Mouse (Mus musculus): ENCODE data around the gene Fdps.

Gene Fdps

DNA sequence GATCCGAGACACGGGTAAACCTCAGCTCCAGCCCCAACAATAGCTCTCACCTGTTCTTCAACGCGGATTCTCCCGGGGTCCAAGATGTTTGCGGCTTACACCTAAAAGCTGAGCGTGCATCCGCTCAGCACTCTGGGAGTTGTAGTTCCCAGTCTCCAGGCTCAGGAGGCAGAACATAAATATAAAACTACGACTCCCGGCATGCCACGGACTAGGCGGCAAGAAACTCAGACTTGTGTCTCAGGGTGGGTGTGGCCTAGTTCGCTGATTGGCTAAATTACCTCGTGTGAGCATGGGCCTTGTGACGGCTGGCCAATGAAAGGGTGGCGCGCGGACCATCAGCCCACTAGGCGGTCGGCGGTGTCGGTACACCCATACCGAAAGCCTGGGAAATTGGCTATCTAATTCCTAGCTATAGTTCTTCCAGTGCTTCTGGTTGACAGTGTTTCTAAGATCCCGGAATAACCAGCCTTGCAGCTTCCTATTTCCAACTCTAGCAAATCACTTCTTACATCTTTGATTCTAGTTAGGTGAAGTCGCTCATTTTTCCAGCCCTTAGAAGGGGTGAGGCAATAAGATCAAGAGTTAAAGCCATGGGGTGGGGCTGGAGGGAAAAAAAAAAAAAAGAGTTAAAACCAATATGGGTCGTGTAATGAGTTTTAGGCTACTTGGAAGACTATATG, at the start of gene Fdps:
Fdps (minus strand) TSS at position 148 of the 683 bp plus-strand sequence.
- peak; percentile 94 for DNase-seq

DNA sequence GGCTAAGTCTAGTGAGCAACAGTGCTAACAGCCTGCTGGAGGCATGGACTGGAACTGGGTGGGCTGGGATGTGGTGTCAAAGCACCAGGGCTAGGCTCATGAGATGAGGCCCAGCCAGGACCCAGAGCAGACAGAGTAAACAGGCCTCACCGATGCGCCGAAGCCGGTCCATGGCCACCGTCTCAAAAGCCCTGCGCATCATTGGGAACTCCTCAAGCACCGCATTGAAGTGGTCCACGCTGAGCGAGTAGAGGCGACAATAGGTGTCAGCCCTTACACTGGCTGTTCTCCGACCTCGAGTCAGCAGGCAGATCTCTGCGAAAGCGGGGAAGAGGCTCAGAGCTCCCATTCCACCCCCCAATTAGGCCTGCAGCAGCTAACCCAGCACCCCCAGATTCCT, 46.8 kb upstream of the Fdps start:
- no peak for DNase-seq

DNA sequence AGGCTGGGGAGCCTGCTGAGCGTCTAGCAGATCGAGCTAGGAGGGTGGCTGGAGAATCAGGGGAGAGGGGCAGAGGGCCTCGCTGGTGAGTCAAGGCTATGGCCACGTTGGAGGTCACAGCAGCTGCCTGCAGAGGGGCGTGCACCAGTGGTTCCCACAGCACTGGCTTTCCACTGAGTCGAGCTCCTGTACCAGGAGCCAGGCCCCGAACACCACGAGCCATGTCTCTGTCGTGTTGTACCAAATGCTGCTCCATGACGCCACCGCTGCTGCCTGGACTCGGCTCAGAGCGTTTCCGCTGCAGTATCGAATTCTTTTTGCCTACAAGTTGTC, 46.2 kb upstream of the Fdps start:
- no peak for DNase-seq

DNA sequence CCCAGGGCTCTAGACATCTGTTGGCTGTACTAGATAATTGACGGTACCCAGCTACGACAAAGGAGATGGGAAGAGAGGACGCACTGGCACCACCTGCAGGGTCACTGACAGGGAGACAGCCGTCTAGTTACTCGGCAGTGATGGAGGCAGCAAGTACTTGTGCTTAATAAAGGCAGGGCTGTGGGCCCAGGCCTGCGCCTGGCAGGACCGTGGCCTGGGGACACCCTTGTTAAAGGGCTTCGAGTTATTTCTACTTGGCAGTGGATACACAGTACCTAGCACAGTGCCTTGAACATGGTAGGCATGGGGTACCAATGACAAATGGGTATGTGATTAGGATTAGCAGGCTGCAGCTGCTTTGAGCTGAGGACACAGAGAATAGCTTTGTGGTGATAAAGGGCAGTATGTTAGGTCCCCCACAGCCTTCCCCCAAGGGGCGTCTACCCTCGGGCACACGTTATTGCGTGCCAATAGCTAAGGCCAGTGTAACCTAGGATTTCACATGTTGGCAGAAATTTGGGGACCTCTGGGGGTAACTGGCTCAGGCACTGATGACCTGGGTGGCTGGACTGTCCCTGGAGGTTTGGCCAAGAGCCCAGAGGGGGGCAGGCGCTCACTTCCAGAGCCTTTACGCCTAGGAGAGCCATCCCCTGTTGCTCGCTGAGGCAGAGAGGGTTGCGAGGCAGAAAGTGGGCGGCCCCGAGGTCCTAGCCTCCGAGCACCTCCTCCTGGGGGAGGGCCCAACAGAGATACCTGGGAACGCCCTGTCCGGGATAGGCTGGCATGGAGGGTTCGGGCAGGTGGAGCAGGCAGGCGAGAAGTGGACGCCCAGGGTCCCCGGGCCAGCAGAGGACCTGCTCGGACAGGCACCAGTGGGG, 45.6 kb upstream of the Fdps start:
- DNase-seq = no peak

DNA sequence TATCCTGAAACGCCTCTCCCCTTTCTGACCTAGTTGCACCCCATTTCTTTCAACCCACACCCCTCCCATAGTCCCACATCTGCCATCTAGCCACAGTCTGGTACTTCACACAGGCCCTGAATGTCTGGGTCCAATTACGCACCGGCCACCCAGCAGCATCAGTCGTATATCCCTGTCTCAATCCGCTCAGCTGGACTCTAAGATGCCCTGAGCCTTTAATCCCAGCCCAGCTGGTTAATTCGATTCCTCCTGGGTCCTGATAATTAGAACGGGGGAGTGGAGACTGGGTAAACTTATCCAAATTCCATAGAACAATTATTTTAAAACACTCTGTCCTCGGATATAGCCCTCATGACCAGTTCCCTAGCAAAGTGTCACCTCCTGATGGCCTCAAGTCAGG, 43.8 kb upstream of the Fdps start:
- DNase-seq = no peak

DNA sequence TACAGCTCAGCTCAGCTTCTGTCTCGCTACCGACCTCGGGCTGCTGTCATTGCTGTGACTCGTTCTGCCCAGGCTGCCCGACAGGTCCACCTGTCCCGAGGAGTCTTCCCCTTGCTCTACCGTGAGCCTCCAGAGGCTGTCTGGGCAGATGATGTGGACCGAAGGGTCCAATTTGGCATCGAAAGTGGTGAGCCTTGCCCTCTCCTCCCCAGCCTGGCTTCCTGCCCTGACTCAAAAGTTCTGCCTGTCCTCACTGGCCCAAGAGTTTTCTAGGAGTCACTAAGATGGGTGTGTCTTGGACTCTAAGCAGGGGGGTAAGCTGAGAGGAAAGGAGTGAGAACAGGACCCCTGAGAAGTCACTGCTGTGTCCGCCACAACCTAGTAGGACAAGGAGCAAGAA, 43.1 kb upstream of the Fdps start:
- no peak for DNase-seq

DNA sequence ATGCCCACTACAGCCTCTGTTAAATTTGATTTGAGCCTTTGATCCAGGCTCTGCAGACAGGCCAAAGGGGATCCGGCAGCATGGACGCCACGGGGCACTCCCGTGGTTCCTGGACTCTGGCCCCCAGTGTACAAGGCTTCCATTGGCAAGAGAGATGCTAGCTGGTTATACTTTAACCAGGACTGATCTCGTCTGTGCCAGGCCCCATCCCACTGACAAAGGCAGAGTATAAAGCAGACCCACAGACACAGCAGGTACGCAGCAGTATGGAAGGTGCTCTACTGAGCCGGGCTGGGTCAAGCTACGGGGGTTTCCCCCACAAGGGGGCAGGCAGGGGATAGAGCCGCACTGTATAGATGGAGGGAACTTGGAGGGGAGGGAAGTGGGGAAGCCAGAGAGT, 34.6 kb upstream of the Fdps start:
- no peak for DNase-seq

DNA sequence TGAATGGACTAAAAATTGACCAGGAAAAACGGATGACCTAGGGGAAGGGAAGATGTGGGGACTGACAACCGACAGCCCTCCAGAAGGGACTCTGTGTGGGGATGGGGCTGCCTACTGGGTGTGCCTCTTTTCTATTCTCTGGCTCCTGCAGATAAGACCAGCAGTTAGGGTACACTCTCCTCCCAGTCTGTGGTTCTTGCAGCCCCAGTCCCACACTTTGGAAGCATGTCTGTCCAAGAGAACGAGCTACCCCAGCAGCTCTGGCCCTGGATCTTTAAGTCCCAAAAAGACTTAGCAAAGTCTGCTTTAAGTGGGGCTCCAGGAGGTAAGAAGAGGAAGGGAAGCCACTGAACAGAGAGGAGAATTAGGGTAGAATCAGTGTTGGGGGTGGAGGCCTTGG, 34.2 kb upstream of the Fdps start, which contains the start of gene Pklr:
Pklr (plus strand) TSS at position 185 of the 400 bp plus-strand sequence.
- DNase-seq = no peak

DNA sequence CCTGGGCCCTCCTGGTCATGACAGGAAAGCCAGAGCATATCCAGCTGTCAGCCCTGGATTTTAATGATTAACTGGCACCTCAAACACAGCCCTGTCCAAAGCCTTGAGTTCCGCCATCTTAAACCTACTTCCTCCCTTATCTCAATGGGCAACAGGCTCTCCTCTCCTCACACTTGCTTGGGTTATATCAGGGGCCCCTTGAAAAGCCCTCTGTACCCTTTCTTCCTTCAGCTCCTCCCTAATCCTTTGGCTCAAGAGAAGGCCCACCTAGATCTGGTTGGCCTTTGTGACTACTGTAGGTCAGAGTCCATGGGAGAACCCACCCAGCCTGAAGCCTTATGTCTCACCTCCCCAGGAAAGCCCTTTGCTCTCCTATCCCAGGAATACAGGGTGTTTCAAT, 32.0 kb upstream of the Fdps start:
- no peak for DNase-seq

DNA sequence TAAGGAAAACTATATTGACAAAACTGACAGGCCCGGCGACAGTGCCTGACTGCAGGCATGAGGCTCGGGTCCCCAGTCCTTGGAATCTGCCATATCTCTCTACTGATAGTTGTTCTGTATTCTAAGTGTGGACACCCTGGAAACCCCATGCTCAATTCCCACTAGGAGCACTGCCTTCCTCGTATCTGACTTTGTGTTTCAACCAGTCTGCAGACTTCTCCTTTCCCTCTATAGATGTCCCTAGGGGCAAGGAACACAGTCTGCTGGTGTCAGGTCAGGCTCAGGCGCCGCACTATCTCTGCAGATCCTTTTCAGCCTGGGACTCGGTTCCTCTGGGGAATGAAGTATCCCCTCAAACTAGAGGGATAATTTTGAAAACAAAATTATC, 31.3 kb upstream of the Fdps start:
- DNase-seq = no peak

DNA sequence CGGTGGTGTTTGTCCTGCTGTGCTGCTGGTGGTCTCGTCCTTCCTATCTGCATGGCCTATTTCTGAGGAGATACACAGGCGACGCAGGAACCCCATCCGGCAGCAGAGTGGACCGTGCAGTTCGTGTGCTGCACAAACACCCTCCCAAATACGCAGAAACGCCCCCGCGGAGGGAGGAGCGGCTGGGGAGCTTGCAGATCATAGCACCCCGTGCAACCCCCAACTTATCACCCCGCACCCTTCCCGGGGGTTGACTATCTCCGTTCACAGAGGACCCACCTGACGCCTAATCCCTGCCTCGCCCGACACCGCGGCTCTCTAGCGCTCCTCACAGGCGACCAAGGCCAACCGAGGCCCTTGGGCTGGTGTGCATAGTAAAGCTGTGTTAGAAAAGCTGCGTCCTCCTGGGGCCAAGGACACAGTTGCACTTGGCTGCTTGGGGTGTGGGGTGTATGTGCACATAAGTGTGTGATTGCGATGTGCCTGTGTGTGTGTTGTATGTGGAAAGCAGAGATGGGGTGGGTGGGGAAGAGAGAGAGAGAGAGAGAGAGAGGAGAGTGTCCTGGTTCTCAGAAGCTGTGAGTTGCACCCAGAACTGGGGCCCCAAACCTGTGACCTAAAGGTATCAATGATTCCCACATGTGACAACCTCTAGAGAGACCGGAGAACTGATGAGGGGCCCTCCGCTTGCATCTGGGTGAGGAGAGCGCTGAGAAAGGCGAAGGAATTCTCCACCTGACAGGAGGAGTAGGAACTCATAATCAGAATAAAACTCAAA, 30.7 kb upstream of the Fdps start:
- peak; percentile 55 for DNase-seq

DNA sequence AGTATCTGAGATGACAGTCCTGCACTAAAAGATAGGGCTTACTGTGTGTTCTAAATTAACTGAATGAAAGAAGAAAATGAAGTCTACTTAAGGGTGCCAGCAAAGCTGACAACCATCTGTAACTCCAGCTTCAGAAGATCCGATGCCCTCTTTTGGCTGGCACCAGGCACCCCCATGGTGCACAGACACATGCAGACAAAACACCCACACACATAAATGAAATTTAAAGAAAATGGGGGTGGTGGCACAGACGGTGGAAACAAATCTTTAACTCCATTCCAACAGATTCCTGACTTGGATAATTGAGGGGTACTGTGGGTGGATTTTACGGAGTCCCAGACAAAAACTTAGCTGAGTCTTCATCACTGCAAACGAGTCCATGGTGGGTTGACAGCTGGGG, 30.1 kb upstream of the Fdps start:
- peak; percentile 42 for DNase-seq

DNA sequence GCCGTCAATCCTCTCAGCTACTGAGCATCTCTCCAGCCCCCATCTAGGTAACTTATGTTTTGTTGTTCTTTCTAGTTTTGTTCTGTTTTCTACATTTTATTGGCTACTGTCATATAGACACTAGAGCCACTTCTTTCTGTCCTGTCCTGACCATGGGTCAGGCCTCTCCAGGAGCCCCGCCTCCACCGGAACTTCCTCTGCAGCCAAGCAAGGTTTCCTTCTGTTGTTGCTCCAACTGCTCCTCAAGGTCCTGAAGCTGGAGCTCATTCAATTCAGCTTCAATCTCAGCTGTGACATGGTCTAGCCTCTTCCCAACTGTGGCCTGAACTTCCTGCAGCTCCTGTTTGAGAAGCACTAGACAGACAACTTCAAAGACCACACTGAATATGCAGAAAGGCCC, 28.1 kb upstream of the Fdps start:
- DNase-seq = no peak

DNA sequence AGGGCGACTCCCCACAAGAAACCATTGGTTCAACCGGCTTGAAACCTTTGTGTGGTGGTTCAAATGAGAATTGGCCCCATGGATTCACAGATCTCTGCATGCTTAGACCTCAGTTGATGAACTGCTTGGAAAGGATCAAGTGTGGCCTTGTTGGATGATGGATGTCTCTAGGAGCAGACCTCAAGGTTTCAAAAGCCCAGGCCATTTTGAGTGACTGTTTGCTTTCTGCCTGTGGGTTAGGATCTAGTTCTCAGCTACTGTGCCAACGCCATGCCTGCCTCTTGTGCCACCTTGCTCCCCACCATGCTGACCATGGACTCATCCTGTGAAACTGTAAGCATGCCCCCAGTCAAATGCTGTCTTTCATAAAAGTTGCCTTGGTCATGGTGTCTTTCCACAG, 24.2 kb upstream of the Fdps start:
- DNase-seq = no peak

DNA sequence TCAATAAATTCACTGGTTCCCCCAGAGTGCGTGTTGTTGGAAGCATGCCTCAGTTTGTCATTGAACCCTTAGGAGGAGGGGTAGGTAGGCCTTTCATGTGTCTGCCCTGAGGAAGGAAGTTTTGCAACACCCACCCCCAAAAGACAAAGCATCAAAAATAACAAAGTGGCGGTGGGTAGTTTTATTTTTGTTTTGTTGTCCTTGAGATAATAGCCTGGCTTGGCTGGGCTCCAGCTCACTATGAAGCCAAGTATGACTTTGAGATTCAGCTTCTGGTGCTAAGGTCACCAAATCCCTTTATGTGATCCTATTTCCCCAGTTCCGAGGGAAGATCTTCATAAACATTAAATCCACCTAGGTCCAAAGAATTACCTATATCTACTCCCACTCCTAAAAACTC, 22.5 kb upstream of the Fdps start:
- DNase-seq = no peak

DNA sequence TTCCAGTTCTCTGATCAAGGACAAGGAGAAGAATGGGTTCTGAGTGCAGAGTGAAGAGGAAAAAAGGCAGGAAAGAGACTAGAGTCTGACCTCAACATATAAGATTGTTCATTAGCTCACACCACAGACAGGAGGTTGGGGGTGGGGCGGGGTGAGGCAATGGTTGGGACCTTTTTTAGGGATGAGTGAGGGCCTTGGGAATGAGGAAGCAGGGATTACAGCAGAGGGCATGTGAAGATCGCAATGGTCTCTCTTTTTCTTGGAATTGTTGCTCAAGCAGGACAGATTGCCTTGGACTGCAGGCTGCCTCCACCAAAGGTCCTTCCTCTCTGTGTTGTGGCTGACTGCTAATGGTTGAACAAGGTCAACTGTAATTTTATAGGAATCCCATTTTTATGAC, 21.6 kb upstream of the Fdps start:
- no peak for DNase-seq

DNA sequence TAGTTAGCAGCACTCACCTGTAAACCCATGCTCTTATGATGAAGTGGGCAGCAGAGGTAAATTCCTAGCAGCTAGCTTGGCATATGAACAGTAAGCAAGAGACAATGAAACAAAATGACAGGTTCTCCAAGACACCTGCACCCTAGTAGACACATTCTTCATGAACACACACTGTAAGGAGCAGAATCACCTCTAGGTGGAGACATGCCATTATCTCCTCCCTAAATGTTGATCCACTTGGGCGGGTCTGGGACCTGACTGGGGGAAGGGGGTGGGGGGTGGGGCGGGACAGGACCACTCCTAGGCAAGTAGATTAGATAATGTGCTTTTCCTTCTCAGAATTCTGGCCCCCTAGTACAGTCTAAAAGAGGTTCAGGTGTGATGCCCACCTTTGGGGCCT, 13.8 kb upstream of the Fdps start:
- DNase-seq = no peak

DNA sequence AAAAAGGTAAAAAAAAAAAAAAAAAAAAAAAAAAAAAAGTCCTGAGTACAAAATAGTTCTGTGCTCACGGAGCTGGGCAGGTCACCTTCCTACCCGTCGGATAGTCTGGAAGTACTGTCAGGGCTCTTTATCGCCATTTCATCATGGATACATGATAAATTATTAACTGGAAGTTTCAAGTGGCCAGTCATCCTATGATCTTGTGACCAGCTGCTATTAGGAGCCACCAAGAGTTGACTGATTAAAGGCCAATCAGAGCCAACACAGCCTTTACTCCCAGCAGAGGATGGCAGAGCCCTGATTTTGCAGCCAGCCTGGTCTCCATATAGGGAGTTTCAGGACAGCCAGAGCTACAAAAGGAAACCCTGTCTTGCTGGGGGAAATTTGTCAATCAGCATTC, 11.3 kb upstream of the Fdps start:
- DNase-seq = no peak

DNA sequence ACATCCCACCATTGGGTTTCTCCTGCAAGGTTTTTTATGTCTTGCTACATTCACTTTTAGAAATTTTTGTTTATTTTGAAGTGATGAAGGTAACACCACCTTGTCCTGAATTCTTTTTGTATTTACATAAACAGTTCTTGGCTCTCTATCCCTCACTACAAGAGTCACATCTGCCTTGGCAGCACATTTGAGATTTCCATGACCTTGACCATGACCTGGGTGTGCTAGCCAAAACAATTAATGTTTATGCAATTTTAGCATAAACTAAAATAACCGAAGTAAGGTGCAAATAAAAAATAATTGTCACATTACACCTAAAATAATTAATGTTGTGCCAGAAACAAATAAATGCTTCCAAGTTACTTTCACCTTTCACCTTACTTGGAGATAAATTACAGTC, 6.4 kb upstream of the Fdps start:
- DNase-seq = no peak

DNA sequence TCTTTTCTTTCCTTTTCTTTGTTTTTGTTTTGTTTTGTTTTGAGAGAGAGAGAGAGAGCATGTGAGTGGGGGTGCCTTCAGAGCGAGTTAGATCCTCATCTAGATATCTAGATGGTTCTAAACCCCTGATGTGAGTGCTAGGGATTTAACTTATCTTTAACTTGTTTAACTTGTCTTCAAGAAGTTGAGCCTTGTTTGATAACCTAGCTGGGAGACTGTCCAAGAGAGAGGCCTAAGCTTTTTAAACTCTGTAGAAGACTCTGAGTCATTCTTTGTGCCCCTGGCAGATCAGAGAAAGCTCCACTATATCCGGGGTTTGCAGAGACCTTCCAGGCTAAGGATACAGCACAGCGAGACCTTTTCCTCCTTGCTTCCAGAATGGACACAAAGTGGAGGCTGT, 5.8 kb upstream of the Fdps start:
- no peak for DNase-seq

DNA sequence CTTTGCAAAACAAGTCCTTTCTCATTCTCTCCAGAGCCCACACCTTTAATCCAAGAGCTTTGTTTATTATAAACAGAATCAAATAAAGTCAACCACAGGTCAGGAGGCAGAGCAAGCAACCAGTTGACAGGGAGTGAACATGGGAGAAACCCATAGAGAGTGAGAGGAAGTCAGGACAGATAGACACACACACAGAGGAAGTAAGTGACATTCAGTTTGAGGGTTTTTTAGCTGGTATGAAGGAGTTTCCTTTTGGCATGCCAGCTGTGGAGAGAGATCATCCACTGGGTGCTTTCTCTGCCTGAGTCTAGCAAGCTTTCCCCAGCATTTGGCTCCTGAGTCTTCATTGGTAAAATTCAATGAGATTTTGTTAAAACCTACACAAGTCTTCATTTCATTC, 5.1 kb upstream of the Fdps start:
- DNase-seq = no peak

DNA sequence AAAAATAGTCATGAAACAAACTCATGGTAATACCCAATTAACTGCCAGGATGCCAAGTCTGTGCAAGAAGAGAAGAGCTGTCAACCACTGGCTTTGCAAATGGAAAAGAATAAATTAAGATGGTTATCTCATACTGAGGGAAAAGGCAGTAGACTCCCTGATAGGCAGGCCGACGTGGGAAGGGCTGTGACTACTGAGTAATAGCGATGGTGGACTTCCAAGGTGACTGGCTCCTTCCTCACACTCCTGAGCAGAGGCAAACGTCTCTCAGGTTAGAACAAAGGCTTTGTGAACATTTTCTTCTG, 1.5 kb upstream of the Fdps start:
- no peak for DNase-seq

DNA sequence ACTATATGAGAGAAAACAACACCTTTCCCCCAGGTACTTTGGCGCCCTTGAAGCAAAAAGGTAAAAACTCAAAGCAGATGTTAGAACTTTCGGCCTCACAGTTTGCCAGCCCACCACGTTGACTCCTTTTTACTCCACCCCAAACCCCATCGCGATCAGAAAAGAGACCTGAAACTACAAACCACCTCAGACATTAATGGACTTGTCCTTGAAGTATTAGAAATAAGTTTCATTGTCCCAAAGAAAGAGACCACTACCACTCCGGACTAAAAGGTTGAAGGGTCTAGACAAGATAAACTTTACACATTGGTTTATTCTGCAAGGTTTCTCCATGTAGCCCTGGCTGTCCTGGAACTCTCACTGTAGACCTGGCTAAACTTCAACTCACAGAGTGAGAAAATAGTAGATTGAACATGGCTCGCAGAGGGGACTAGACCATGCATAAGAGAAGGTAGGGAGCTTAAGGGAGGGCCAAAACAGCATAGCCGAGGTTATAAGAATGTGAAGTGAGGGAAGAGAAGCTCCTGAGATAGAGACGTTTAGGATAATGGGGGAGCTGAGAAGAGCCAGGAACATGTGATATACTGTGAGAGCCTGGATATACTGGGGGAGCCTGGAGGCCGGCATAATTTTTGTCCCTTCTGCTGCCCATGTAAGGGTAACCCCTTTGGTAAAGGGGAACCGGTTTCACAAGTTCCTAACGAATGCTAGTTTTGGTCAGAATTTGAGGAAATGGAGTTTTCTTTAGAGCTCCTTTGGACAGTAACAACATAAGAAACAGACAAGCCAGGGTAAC, 934 bp upstream of the Fdps start:
- no peak for DNase-seq
